Mouse (Mus musculus): ENCODE measurements around the gene Mif.
"Not testable (repeated sequence)": the region's sequence is repeated elsewhere in the genome, so short reads cannot be mapped to it uniquely, and the experiment has no call there.

The Mif gene

DNA sequence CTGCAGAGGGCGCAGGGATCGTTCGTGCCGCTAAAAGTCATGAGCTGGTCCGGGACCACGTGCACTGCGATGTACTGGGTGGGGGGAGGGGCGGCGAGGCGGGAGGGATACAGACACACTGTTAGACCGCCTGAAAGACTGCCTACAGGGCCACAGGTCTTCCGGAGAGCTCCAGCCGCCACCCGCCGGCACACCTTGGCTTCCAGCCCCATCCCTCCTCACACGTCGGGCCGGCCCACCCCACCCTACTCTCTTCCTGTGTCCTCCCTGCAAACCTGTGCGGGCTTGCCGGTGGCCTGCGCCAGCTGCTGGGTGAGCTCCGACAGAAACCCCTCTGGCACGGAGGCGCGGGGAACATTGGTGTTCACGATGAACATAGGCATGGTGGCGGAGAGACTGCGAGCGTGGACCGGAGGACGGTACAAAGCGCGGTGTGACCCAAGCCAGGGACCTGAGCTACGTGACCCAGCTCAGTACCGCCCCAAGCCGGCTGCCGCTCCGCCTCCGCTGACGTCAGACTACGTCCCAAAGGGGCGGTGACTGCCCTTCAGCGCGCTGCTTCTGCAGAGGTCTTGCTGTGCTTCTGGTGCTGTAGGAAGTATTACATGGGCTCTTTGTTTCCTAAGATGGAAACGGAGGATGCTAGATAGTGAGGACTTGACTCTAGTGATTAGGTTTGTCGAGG lies at the start of gene Mif:
Mif (minus strand) TSS at position 455 of the 685 bp plus-strand sequence.
- DNase-seq (ENCODE audit: low read depth, low spot score): peak; percentile 85

GRCm38 (mm10) chr10:75906882-75907281 lies 46.8 kb upstream of the Mif start:
- no peak for DNase-seq (ENCODE audit: low read depth, low spot score)

- no peak for DNase-seq (ENCODE audit: low read depth, low spot score)
These were observed 44.4 kb upstream of the Mif start for GRCm38 (mm10) chr10:75904391-75904790.

- DNase-seq (ENCODE audit: low read depth, low spot score): no peak
These were observed 38.8 kb upstream of the Mif start for GRCm38 (mm10) chr10:75898846-75899245.

GRCm38 (mm10) chr10:75898039-75898564 lies 38.1 kb upstream of the Mif start:
- no peak for DNase-seq (ENCODE audit: low read depth, low spot score)

DNA sequence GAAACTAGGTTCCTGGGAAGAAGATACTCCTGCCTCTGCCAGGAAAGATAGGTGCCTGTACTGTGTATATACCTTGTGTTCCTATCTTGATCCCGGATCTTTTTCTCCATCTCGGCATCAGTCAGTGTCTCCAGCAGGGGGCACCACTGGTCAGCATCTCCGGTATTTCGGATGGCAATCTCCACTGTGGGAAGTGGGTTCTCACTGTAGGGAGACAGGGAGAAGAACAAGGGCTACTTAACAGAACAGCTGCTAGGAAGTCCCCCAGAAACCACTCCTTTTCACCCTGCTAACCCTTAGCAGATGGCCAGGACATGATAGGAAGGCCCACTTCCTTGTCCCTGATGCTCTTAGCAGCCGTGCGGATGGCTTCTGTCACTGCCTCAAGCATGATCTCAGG lies 37.3 kb upstream of the Mif start:
- DNase-seq (ENCODE audit: low read depth, low spot score): peak; percentile 53

DNA sequence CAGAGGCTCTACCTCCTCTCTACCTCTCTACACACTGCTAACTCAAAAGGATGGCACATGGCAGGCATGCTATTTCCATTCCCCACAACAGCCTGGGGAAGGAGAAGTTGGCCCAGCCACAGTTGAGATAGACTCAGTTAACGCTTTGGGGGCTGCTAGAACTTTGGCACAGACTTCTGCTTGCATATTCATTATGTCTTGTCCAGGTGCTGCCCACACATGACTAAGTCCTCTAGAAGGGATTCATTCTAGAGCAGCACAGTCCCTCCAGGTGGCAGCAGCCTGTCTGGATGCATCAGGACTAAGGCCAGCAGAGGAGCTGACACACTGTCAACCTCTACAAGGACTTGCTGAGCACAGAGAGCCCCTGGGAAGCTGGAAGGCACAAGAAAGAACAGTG lies 36.2 kb upstream of the Mif start:
- DNase-seq (ENCODE audit: low read depth, low spot score): no peak

DNA sequence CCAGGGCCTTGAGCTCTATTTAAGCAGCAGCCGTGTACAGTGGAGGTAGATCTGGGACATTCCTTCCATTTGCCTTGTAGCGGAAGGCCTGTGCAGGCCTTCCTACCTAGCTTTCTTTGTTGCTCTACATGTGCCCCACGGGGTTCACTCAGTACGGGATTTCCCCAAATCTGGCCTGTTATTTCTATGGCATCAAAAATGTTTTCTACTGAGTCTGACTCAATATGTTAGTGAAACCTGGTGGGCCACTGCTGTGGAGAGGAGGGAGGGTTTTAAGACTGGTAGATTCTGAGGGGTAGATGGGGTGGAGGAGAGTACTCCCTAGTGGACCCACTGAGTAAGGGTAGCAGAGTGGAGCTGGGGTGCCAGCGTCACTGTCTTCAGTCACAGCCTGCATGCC lies 35.7 kb upstream of the Mif start:
- no peak for DNase-seq (ENCODE audit: low read depth, low spot score)

DNA sequence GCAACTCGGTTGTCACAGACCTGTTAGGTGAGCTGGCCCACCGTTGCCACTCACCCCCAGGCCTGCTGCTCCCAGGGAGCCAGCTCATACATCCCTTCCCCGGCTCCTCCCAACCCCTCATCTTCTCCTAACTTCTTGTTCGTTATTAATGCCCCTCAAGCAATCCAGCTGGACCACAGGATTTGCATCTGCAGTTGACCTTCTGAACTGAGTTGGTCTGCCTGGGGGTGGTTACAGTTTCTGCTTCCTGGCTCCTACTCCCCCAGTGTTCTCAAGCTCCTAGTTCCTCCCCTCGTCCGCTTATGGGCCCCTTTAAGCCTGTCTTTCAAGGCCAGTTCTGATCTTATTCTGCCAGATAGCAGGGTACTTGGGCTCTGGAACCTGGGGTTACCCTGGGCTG lies 34.6 kb upstream of the Mif start:
- no peak for DNase-seq (ENCODE audit: low read depth, low spot score)

DNA sequence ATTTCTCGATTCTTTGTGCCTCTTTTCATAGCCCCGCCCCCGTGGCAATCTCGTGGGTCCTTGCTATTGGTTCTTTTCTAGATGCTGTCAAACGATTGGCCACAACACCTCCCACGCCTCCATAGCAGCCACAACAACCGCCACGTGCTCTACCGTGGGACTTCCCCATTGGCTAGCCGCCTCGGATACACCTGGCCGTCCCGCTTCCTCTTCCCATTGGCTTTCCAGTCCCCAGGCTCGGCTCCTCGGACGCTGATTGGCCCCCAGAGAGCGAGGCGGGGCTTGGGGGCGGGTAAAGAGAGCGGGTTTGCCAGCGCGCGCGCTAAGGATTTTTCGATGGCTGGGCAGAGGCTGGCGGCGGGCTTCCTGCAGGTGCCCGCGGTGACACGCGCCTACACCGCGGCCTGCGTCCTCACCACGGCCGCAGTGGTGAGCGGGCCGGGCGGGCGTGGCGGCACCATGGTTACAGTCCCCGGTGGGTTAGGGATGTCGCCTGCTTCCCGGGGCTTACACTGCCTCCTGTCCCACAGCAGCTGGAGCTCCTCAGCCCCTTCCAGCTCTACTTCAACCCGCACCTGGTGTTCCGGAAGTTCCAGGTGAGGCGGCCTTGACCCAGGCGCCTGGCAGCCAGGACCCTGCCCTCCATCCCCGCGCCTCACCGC lies 33.2 kb upstream of the Mif start, which contains the start of gene Derl3:
Derl3 (plus strand) TSS at position 325 of the 662 bp plus-strand sequence.
- peak; percentile 76 for DNase-seq (ENCODE audit: low read depth, low spot score)

DNA sequence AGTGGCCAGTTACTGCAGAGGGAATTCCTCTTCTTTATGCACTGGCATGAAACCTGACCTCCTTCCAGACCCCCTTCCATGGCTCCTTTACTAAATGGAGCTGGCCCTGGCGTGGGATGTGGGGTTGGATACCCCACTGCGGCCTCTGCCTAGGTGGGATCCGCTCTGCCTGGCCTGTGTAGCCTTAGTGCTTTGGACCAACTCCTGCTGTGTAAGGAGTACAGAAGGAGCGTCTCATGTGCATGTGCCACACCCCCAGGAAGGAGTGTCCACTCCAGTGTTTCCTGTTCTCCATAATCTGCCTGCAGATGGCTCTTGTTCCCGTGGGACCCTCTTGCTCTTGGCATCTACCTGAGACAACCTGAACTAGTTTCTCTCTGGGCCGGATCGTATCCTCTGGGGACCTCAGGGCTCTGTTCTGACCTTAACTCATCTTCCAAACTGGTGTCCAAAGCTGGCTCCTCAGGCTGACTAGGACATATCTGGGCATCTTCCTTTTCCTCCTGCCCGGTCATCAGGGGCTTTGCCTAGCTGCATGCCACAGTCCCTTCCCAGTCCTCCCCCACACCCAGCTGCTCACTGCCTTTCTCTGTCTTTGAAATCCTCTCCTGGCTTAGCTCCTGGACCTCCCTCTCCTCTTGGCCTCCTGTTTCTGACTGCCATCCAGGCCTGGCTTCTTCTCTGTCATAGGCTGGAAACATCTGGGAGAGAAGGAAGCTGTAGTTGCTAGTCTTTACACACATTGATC lies 29.5 kb upstream of the Mif start:
- no peak for DNase-seq (ENCODE audit: low read depth, low spot score)

GRCm38 (mm10) chr10:75887504-75887903 lies 27.5 kb upstream of the Mif start:
- not testable (repeated sequence) for DNase-seq (ENCODE audit: low read depth, low spot score)

GRCm38 (mm10) chr10:75884742-75885141 lies 24.7 kb upstream of the Mif start:
- DNase-seq (ENCODE audit: low read depth, low spot score): no peak

GRCm38 (mm10) chr10:75883232-75883552 lies 23.2 kb upstream of the Mif start:
- DNase-seq (ENCODE audit: low read depth, low spot score): peak; percentile 50

- no peak for DNase-seq (ENCODE audit: low read depth, low spot score)
These were observed 22.6 kb upstream of the Mif start for GRCm38 (mm10) chr10:75882433-75883231.

- no peak for DNase-seq (ENCODE audit: low read depth, low spot score)
These were observed 21.8 kb upstream of the Mif start for GRCm38 (mm10) chr10:75881578-75882432.

- DNase-seq (ENCODE audit: low read depth, low spot score): no peak
These were observed 20.9 kb upstream of the Mif start for GRCm38 (mm10) chr10:75880771-75881577.

GRCm38 (mm10) chr10:75880351-75880750 lies 20.3 kb upstream of the Mif start:
- no peak for DNase-seq (ENCODE audit: low read depth, low spot score)

- DNase-seq (ENCODE audit: low read depth, low spot score): no peak
These were observed 18.8 kb upstream of the Mif start for GRCm38 (mm10) chr10:75878836-75879235.

Measured in retina, adult 2 months (tissue).